Mouse (Mus musculus) left cerebral cortex, postnatal 4 days (tissue): ENCODE data around the gene Fads2. TPM values are rescaled to one million over a fixed set of nuclear protein-coding genes. Genes with fewer than 3 reads are reported as not detected.

Source experiments
- DNase-seq: peaks from one replicate; pipeline ENCODE4 v3.0.0-alpha.2; 2022
- intact Hi-C: fragments of 180-260 bp; cut with DNase I; formaldehyde crosslinking; loops from one replicate; pipeline ENCODE4 v1.15.1; 2025
- total RNA-seq, 2 experiments: library from RNA; stranded (reverse); gene quantifications; 2 replicates each; pipeline ENCODE4 v1.2.3; 2021

Gene Fads2
- total RNA-seq, 2 experiments from 2014 or later: 220 to 236 TPM

GRCm38 (mm10) chr19:10104234-10104633, 2.7 kb upstream of the Fads2 start:
- intact Hi-C loops: no loop called here
- DNase-seq: peak; percentile 29

GRCm38 (mm10) chr19:10102054-10102700, 631 bp upstream of the Fads2 start:
- intact Hi-C loops: no loop called here
- no peak for DNase-seq

DNA sequence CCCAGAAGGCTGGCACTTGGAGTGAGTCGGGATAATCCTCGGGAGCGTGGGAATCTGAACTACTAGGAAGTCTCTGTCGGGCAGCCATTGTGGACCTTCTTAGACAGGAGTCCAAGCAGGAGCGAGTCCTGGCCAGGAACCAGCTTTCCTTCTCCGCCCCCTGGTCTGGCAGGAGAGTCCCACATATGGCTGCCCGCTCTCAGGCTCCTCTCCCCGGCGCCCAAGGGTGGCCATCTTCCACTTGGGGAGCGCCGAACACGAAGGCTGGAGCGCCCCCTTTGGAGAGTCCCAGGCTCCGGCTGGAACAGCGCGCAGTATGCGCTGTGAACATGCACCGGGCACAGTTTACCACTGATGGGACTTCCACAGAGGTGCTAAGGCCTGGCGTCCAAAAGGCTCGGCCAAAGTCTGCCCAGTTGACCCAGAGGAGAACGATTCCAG, 895 bp downstream of the Fads2 start:
- intact Hi-C loops: loop anchor here (2.0 kb wide), 1 partner anchor 84 kb away; no protein-coding TSS in a partner anchor
- peak; percentile 84 for DNase-seq

DNA sequence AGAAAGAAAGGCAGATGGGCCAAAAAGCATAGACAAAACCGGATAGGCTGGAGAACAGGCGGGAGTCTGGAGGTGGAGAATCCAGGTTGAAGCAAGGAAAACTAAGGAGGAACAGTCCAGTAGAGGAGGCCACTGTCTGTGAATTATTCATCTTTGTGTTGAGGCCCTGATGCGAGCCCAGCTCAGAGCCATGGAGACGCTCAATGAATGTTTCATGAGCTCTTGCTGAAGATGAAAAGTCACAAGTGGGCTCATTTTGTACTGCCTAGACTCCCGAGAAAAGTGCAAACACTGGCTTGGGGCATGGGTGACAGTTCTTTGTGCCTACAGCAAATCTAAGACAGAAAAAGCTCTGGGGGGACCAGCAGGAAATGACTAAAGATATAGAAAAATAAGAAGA, 3.7 kb downstream of the Fads2 start:
- DNase-seq: no peak
- intact Hi-C loops: no loop called here

GRCm38 (mm10) chr19:10096371-10096876, 5.1 kb downstream of the Fads2 start:
- DNase-seq: no peak
- intact Hi-C loops: no loop called here

- DNase-seq: no peak
- intact Hi-C loops: no loop called here
Measured at GRCm38 (mm10) chr19:10094695-10095094, 6.9 kb downstream of the Fads2 start.

- no peak for DNase-seq
- intact Hi-C loops: no loop called here
Measured at GRCm38 (mm10) chr19:10093829-10094228, 7.7 kb downstream of the Fads2 start.

DNA sequence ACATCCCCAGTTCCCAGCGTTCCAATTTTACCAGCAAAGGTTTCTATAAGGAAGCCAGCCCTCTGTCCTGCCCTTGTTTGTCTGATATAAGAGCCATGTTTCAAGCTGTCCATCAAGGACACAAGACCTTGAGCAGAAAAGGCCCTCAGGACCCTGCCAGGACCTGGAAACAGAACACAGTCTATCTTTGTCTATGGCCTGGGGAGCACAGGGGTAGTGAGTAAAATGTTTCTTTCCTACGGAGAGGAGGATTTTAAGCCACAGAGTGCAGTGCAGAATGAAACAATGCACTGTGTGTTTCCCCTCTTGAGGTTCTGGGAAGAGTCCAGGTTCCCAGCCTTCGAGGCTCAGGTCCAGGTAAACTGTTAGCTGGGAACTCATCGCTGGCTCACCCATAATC, 14.6 kb downstream of the Fads2 start:
- no peak for DNase-seq
- intact Hi-C loops: no loop called here

DNA sequence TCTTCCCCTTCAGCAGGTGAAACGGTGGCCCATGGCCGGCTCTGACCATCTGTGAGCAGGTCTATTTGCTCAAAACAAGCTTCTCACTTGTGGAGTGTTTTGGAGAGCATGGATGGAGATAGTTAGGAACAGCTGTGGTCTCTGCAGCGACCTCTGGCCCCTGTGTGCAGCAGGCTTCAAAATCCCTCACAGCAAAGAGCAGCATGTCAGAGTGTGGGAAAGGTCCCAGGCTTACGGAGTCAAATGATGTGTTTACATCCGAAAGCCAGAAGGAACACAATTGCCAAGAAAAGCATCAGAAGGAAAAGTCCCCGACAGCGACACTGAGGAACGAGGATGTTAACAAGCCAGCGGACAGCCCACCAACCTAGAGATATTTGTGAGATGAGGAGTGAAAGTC, 16.1 kb downstream of the Fads2 start:
- intact Hi-C loops: no loop called here
- DNase-seq: no peak

DNA sequence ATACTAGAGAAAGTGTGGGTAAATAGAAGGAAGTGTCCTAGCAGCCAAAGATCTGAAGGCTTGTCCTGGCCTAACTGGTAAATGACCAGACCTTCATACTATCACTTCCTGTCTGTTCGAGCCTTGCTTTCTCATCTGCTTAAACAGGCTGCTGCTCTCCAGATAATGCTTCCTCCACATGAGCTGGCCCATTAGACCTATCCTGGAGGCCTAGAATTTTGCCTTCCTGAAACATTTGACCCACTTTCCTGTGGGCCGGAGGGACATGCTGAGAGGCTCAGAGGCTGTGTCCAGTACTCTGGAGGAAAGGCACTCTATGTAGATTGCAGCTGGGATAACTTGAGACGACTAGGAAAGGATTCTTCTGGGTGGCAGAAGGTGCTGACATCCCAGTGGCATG, 19.4 kb downstream of the Fads2 start:
- DNase-seq: no peak
- intact Hi-C loops: loop anchor here (5.0 kb wide), 1 partner anchor 110 kb away; no protein-coding TSS in a partner anchor

- intact Hi-C loops: loop anchor here (5.0 kb wide), 1 partner anchor 112 kb away; no protein-coding TSS in a partner anchor
- no peak for DNase-seq
Measured at GRCm38 (mm10) chr19:10080384-10080783, 21.2 kb downstream of the Fads2 start.

- no peak for DNase-seq
- intact Hi-C loops: no loop called here
Measured at GRCm38 (mm10) chr19:10078392-10078791, 23.2 kb downstream of the Fads2 start.

- intact Hi-C loops: no loop called here
- no peak for DNase-seq
Measured at GRCm38 (mm10) chr19:10073145-10073544, 28.4 kb downstream of the Fads2 start.

- no peak for DNase-seq
- intact Hi-C loops: no loop called here
Measured at GRCm38 (mm10) chr19:10071892-10072291, 29.7 kb downstream of the Fads2 start.

DNA sequence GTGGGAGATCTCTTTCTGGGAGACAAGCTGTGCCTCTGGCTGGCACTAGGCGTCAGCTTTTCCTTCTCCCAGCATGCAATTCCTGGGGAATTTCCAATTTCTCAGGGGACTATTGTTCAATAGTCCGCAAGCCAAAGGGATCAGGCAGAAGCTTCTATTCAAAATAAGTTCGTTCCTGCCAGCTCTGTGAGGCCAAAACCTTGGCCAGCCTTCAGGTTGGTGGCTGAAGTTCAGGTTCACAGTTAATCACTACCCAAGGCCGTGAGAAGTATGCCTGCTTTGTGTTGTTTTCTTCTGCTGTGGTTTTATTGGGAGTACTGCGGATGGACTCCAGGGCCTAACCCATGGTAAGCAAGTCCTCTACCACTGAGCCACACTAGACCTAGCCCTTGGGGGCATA, 30.4 kb downstream of the Fads2 start:
- intact Hi-C loops: no loop called here

GRCm38 (mm10) chr19:10070186-10070980, 31.2 kb downstream of the Fads2 start:
- no peak for DNase-seq
- intact Hi-C loops: no loop called here

More for the DNA sequence above, 30.4 kb downstream of the Fads2 start:
- DNase-seq: peak; percentile 32

DNA sequence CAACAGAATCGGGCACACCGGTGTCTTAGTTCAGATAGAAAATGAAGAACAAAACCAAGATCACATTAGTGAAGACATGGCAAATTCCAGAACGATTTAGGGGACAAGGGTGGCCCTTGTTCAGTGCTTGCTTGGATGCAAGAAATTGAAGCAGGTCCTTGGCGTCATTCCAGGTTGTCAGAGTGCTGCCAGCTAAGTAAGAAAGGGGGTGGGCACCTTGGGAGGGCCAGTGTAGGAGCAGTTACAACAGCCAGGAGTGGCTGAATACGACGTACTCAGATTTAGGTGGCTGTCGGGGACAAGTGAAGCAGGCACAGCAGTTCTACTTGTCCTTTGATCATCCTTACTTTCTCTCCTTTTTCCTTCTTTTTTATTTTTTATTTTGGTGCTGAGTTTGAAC, 33.8 kb downstream of the Fads2 start:
- intact Hi-C loops: no loop called here

GRCm38 (mm10) chr19:10066502-10066901, 35.0 kb downstream of the Fads2 start:
- intact Hi-C loops: no loop called here
- DNase-seq: no peak

More for the DNA sequence above, 33.8 kb downstream of the Fads2 start:
- DNase-seq: peak; percentile 54

GRCm38 (mm10) chr19:10066189-10066500, 35.4 kb downstream of the Fads2 start:
- intact Hi-C loops: no loop called here
- DNase-seq: no peak

DNA sequence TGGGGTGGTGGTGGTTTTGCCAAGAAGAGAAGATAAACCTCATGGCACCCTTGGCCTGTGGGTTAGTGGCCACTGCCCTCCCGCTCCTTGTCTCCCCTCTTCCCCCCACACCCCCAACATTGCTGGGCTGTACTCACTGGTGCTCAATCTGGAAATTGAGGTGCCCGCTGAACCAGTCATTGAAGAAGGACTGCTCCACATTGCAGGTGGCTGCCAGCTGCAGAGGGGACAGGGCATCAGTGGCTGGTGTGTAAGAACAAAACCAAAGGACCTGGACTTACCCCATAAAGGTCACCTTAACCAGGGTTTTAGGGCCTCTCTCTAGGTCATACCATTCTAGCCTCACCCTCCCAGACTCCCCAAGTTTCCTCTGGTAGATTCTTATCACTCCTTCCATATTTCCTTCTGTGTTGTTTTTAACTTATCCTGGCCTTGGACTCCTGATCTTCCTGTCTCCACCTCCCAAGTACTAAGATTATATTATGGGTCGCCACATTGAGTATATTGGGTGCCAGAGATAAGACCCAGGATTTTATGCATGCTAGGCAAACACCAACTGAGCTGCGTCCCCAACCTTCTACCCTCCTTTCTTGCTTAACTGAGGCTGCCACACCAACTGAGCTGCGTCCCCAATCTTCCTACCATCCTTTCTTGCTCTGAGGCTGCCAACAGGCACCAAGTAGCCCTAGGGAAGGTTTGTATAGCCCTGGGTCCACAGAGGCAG, 35.9 kb downstream of the Fads2 start:
- no peak for DNase-seq
- intact Hi-C loops: no loop called here
